Mouse (Mus musculus) heart, embryonic 11.5 days (tissue): Measurements from ENCODE around the gene Npnt. TPM values are rescaled to one million over a fixed set of nuclear protein-coding genes. Genes with fewer than 3 reads are reported as not detected.

ENCODE experiments used
- ATAC-seq: fragments of 200-750 bp; cut with Nextera tagmentation; replicated peaks from 2 replicates; pipeline ENCODE4 v1.8.0; 2017; ENCODE audit warnings: moderate library complexity; ENCODE audit not compliant: insufficient number of reproducible peaks, low FRiP score, low TSS enrichment
- H3K27ac ChIP-seq: fragments of 300-500 bp; sonication (generic); 2 replicates; pipeline ENCODE4 v1.5.1; 2014; ENCODE audit warnings: mild to moderate bottlenecking, low read depth, low read length
- H3K27me3 ChIP-seq: fragments of 300-500 bp; sonication (generic); 2 replicates; pipeline ENCODE4 v1.6.1; 2014; ENCODE audit warnings: mild to moderate bottlenecking, low read length, mixed read lengths; ENCODE audit not compliant: control insufficient read depth, insufficient read depth
- H3K36me3 ChIP-seq: fragments of 300-500 bp; sonication (generic); 2 replicates; pipeline ENCODE4 v1.6.1; 2014; ENCODE audit warnings: mild to moderate bottlenecking, low read length, moderate library complexity, mixed read lengths; ENCODE audit not compliant: control insufficient read depth, insufficient read depth
- H3K4me1 ChIP-seq: fragments of 300-500 bp; sonication (generic); 2 replicates; pipeline ENCODE4 v1.6.1; 2014; ENCODE audit warnings: low read length; ENCODE audit not compliant: control insufficient read depth, insufficient read depth
- H3K4me2 ChIP-seq: fragments of 300-500 bp; sonication (generic); 2 replicates; pipeline ENCODE4 v1.6.1; 2014; ENCODE audit warnings: mild to moderate bottlenecking, moderate library complexity
- H3K4me3 ChIP-seq: fragments of 300-500 bp; sonication (generic); 2 replicates; pipeline ENCODE4 v1.5.1; 2014; ENCODE audit warnings: low read depth, low read length
- H3K9ac ChIP-seq: fragments of 300-500 bp; sonication (generic); 2 replicates; pipeline ENCODE4 v1.6.1; 2014; ENCODE audit warnings: mild to moderate bottlenecking, low read depth, low read length, moderate library complexity
- H3K9me3 ChIP-seq: fragments of 300-500 bp; sonication (generic); replicated peaks from 2 replicates; pipeline ENCODE4 v1.6.1; 2016; ENCODE audit warnings: low read length; ENCODE audit not compliant: control insufficient read depth
- WGBS: fragments of 180-500 bp; shearing (Covaris S2); extraction: QIAGEN DNeasy Blood & Tissue Kit; methylation state at CpG from one replicate; pipeline ENCODE4 v1.1.7; 2014; ENCODE audit not compliant: insufficient replicate concordance; 5-methylcytosine and 5-hydroxymethylcytosine counted together
- polyA plus RNA-seq: library from polyadenylated mRNA; unstranded; fragments of >200 nt; fragmentation: Nextera tagmentation; extraction: Ambion mirVana; gene quantifications from 2 replicates; pipeline ENCODE4 v1.2.1, GENCODE M21; 2014

The Npnt gene
- polyA plus RNA-seq, 1 experiment from 2014 or later, result 19.7 TPM

DNA sequence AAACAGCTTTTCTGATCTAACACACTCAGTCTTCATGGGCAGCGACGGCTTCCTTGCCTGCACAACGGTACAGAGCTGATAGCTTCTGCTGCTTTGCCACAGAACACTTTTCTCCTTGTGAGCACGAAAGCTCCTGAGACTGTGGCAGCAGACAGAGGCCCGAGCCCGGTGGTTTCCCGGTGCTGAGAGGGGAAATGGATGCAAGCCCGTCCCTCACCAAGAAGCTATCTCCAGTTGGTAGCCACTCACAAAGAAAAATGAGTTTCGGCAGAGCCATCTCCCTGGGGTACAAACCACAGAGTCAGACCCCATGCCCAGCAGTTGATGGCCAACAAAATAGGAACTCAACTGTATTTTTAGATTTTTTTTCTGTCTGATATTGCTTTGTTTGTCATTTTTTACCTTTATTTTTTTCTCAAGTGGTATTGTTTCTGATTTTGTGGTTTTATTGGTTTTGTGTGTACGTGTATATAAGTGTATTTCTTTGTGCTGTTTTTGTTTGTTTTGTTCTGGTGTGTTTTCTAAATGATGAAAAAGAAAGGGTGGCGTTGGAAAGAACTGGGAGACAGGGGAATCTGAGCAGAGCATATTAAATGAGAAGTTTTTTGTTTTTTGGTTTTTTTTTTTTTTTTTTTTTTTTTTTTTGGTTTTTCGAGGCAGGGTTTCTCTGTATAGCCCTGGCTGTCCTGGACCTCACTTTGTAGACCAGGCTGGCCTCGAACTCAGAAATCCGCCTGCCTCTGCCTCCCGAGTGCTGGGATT, 111.3 kb downstream of the Npnt start:
- no peak overlapping the region for H3K27ac ChIP-seq
- H3K36me3 ChIP-seq, result peaks cover 4% of the 10 kb centered on the region; the same call in 1 of the 2 replicates
- H3K4me3 ChIP-seq, result no peak overlapping the region
- H3K9ac ChIP-seq, result no peak overlapping the region
- ATAC-seq, result no peak
- no peaks in the 10 kb centered on the region for H3K27me3 ChIP-seq
- 0 out of 2 replicates have a peak, but pooled peaks cover 6% of the 10 kb centered on the region for H3K4me1 ChIP-seq
- no peaks in the 10 kb centered on the region for H3K9me3 ChIP-seq
- WGBS, result 89% methylated on average over 14 of the region's 15 CpGs
- H3K4me2 ChIP-seq, result no peak overlapping the region

DNA sequence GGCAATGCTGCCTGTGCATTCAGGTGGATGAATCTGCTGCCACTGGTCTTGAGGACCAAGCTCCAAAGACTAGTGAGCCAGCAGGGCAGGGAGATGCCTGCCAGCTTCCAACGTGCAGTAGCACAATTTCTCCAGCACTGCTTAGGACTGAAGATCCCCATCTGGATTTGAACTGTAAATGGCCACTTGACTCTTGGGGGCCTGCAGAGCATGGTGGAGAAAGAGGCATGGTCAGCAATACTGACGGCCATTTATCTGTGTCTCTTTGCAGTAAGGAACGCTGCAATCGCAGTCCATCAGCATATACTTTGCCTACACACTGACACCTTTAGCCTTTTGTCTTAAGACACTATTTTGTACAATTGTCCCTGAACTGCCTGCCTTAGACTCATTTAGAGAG, 113.0 kb downstream of the Npnt start:
- Histone ChIP-seq H3K27ac (no peak overlapping the region), H3K4me1 (0 out of 2 replicates have a peak, but pooled peaks cover 6% of the 10 kb centered on the region), H3K36me3 (peaks cover 4% of the 10 kb centered on the region; the same call in 1 of the 2 replicates), H3K4me2 (no peak overlapping the region), H3K27me3 (no peaks in the 10 kb centered on the region), H3K9me3 (no peaks in the 10 kb centered on the region), H3K4me3 (no peak overlapping the region), H3K9ac (no peak overlapping the region)
- no peak for ATAC-seq
- 80% methylated on average over 4 of the region's 4 CpGs for WGBS

DNA sequence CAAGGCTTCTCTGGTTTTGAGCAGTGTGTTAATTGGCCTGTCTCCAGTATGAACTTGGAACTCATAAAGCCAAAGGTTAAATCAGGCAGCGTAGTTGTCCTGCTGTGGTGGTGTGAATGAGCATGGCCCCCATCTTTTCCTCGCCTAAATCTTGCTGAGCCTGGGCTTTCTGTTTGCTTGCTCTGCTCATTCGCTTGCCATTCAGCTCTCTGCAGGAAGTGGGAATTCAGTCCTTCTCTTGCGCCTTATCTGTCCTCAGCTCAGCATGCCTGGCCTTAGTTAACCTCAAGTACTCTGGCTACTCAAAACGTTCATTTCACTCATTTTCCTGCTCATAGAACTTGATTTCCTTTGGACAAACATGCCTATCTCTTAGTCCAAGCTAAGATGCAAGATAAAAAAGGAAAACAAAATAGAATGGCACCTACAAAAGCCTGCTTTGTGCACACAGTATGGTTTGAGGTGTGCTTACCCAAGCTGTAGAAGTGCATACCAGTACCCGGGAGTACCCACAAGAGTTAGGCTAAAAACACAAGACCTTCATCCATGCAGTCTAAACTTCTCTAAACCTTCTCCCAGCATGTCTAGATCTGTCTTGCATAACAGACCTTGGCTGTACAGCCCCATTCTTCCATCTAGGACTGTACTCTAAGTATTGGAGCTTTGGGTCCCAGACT, 114.8 kb downstream of the Npnt start:
- no peaks in the 10 kb centered on the region for H3K9me3 ChIP-seq
- H3K4me1 ChIP-seq, result peaks cover 10% of the 10 kb centered on the region; the same call in 1 of the 2 replicates
- no peak overlapping the region for H3K9ac ChIP-seq
- H3K4me3 ChIP-seq, result no peak overlapping the region
- WGBS, result 43% methylated on average over 6 of the region's 6 CpGs
- H3K27ac ChIP-seq, result no peak overlapping the region
- peaks cover 4% of the 10 kb centered on the region; the same call in 1 of the 2 replicates for H3K36me3 ChIP-seq
- H3K4me2 ChIP-seq, result no peak overlapping the region
- no peak for ATAC-seq
- no peaks in the 10 kb centered on the region for H3K27me3 ChIP-seq

Other genes with a start within 250 kb of the Npnt start
- 15.0 and 16.4 TPM in 2 replicates for gene Ints12, start 141.5 kb upstream of the Npnt start, polyA plus RNA-seq
- gene Gstcd, start 141.7 kb upstream of the Npnt start, polyA plus RNA-seq, result 5.0 and 8.4 TPM in 2 replicates